Mouse (Mus musculus): ENCODE measurements around the gene Acap1. TPM values are rescaled to one million over a fixed set of nuclear protein-coding genes. Genes with fewer than 3 reads are reported as not detected.

The Acap1 gene
- polyA plus RNA-seq, 1 experiment, result 2.5 TPM

GRCm38 (mm10) chr11:69904311-69904710 is 9.0 kb upstream of the Acap1 start:
- DNase-seq (ENCODE audit: low spot score), result no peak

DNA sequence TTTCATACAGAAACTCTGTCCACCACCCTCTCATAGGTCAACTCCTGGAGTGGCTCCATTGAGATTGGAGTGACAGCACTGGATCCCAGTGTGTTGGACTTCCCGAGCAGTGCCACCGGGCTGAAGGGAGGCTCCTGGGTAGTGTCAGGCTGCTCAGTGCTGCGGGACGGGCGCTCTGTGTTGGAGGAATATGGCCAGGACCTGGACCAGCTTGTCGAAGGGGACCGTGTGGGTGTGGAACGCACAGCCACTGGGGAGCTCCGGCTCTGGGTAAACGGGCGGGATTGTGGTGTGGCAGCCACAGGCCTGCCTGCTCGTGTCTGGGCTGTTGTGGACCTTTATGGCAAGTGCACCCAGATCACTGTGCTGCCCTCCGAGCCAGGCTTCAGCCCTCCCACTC is 7.6 kb upstream of the Acap1 start:
- DNase-seq (ENCODE audit: low spot score), result no peak

DNA sequence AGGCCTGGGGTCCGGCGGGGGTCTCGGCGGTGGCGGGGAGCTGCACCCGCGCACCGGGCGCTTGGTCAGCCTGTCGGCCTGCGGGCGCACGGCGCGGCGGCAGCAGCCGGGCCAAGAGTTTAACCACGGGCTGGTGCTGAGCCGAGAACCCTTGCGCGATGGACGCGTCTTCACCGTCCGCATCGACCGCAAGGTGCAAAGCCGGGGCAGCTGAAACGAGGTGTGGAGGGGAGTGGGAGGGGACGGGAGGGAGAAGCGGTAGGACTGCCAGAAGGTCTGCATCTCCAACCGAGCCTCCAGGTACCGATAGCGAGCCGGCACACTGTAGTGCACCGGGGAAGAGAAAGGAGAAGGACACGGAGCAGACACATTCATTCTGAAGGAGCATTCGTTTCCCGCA is 6.7 kb upstream of the Acap1 start:
- DNase-seq (ENCODE audit: low spot score), result no peak

GRCm38 (mm10) chr11:69901406-69901846 is 6.1 kb upstream of the Acap1 start:
- peak; percentile 85 for DNase-seq (ENCODE audit: low spot score)

- peak; percentile 71 for DNase-seq (ENCODE audit: low spot score)
Observed at GRCm38 (mm10) chr11:69900471-69901405, 5.4 kb upstream of the Acap1 start, which contains the start of the genes 2810408A11Rik and Neurl4. 2810408A11Rik (minus strand) TSS chr11:69900987. Neurl4 (plus strand) TSS chr11:69901072.

DNA sequence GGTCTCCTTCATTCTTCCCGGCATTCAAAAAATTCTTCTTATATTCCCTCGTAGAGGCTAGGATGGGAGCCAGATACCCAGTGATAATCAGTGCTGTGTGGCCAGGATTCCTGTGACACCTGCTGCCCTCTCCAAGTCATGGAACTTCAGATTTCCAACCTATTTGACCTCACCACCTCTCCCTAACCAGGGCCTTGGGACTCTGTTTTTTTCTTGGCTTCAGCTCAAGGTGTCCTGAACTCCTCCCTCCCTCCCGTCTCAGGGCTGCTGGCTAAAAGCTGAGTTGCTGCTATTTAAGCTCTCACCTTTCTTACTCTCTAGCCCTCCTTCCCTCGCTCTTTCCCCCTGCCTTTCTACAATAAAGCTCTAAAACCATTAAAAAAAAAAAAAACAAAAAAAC is 4.5 kb upstream of the Acap1 start:
- no peak for DNase-seq (ENCODE audit: low spot score)

GRCm38 (mm10) chr11:69894671-69895070 is 668 bp downstream of the Acap1 start:
- DNase-seq (ENCODE audit: low spot score), result no peak

DNA sequence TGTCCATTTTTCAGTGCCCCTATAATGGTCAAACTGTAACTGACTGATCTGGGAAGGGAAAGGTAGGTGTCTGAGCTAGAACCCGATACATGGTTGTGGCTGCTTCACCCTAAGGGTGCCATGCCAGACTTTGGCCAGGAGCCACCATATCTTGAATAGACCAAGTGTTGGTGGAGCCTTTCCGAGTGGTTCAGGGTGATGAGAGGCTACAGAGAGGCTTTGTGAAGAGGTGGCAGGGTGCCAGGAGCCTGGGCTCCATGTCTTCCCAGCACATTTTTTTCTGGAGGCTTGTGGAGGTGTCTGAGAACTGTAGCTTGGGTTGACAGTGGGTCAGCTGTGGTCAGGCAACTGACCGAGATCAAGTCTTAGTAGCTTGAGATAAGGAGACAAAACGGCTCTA is 3.9 kb downstream of the Acap1 start:
- no peak for DNase-seq (ENCODE audit: low spot score)

DNA sequence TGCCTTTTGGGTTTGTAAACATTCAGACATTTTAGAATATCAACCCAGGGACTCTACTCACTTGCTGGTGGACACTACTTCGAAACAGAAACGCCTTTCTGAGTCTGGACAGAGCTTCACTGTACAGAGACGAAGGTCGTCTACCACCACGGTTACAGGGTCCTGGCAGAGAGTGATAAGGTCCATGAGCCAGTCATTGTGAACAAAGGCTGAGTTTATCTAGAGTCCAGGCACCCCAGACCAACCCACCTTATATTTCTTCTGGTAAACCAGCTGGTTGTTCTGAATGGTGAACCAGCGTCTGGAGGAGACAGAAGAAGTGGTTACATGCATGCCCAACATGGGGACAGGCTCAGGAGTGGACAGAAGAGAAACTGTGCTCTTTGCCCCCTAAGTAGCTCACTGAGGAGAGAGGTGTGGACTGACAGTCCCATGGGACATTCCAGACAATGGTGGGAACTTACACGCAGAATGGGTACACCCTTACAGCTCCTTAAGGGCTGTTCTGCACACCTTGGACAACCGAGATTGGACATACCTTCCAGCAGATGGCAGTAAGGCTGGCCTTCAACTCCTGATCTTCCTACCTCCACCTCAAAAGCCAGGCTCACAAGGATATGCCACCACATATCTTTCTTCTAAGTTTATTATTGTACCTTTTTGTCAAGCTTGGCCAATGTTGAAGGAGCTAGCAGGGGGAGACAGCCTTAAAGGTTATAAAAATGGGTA is 8.3 kb downstream of the Acap1 start:
- no peak for DNase-seq (ENCODE audit: low spot score)

DNA sequence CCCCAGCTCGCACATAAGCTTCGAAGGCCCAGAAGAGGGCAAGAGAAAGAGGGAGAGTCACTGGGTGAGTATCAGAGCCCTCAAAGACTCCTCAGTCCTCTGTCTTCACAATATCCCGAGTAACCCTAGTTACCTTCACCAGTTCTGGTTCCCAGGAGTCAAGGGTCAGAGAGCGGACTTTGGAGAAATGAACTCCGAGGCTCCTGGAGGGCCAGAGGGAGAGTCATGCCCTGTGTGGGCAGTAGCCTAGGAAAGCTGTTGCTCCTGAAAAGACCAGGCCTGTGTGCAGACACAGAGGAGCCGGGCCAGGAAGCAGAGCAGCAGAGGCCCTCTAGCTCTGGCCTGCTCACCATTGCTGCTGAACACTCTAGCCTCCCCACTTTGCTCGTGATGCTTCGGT is 10.7 kb downstream of the Acap1 start:
- no peak for DNase-seq (ENCODE audit: low spot score)

DNA sequence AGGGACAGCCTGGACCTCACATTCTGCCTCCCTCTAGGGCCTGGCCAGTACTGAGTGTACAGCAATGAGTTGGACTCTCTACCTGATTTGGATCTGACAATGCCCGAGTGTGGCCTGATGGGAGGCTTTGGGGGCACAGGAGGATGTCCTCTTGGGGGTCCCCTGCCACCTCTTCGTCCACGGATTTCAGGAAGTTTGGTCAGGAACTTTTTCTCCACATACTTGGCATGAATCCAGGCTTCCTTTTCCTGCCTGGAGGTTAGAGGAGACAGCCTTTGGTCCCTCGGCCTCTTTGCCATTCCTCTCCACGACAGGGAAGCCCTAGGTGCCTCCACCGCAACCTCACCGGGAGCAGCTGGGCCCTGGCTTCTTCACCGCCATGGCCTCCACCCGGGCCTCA is 11.1 kb downstream of the Acap1 start:
- DNase-seq (ENCODE audit: low spot score), result no peak

DNA sequence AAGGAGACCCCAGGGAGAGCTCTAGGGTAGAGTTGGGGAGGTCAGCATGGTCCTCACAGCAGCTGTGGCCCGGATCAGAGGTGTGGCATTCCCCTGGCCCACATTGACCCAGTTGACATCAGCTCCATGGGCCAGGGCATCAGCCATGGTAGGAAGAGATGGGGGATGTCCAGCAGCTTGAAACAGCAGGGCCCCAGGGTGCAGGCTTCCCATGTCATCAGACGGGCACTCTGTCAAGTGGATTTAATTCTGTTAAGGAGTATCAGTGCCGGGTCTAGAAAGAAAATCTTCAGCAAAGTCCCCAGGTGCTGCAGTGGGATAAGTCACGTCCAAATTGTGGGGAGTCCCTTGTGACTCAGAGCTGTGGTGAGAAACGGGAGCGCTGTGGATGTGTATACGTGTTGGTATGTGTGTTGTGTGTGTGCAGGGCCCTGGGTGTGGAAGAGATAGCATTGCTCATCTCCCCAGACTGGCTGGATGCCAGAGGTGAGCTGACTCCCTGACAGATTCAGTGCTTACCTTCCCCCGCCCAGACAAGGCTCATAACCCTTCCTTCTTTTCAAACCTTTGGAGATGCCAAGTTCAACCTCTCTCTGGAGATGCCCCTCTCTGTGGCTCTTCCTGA is 11.7 kb downstream of the Acap1 start:
- DNase-seq (ENCODE audit: low spot score), result no peak

GRCm38 (mm10) chr11:69883066-69883465 is 12.3 kb downstream of the Acap1 start:
- no peak for DNase-seq (ENCODE audit: low spot score)

DNA sequence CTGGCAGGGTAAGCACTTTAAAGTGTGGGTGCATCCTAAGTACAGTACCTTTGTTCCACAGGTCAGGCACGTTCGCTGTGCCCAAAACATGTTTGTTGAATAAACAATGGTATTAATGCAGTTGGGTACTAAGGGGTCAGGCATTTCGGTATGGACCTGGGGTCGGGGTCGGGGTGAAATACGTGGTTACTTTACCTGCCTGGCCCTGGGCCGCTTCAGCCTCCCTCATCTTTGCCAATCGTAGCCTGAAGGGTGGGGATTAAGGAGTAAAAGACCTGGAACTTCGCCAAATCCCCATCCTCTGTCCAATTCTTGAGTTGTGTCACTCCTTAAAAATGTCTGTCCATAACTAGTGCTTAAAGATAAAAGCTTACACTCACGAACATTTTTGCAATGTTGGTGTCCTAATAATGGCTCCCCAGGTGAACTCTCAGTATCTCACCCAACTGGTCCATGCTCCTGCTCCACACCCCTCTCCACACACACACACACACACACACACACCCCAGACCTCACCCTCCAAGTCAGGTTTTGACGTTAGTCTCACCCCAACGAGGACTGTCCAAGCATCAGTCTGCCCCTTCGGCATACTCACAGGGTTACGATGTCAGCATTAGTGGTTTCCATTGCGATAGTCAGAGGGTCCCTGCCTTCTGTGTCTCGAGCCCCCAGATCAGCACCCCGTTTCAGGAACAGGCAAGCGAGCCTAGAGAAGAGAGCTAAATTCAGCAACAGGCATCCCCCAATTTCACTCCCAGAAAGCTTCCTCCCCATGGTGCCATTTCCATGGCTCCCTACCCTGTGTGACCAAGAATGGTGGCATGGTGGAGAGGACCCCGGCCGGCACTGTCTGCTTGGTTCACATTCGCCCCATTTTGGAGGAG is 13.3 kb downstream of the Acap1 start:
- no peak for DNase-seq (ENCODE audit: low spot score)

- peak; percentile 92 for DNase-seq (ENCODE audit: low spot score)
Observed at GRCm38 (mm10) chr11:69880853-69881603, 14.3 kb downstream of the Acap1 start, which contains the start of gene Kctd11. Kctd11 (minus strand) TSS chr11:69881406.

DNA sequence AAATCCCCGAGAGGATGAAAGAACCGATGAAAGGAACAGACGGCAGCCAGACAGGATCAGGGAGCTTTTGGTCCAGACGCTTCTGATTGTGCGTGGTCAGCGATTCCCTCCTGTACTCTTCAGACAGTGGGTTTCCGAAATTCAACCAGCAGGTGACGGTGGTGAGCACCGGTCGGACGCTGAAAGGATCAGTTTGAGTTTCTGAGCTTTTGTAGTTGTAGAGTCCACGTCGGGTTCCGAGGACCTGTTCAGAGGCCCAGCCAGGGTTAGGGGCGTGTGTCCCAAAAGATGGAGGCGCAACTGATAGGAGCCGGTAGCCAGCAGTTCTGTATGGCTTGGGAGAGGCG is 14.9 kb downstream of the Acap1 start:
- DNase-seq (ENCODE audit: low spot score), result no peak

DNA sequence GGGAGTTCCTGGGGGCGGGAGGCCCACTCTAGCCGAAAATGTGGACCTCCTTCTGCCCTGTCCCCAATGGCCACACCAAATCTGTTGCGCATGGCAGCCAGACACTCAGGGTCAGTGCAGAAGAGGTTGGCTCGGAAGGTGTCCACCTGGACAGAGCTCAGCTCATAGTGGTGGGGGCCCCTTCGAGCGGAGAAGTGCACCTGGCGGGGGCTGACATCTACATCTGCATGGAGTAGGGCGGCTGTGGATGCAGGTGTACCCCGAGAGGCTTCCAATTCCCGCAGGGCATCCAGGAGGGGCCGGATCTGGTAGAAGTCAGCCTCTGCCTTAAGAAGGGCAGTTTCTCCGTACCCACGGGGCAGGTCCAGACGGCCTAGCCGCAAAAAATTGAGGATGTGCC is 15.6 kb downstream of the Acap1 start:
- no peak for DNase-seq (ENCODE audit: low spot score)

GRCm38 (mm10) chr11:69878952-69879351 is 16.4 kb downstream of the Acap1 start:
- DNase-seq (ENCODE audit: low spot score), result no peak

DNA sequence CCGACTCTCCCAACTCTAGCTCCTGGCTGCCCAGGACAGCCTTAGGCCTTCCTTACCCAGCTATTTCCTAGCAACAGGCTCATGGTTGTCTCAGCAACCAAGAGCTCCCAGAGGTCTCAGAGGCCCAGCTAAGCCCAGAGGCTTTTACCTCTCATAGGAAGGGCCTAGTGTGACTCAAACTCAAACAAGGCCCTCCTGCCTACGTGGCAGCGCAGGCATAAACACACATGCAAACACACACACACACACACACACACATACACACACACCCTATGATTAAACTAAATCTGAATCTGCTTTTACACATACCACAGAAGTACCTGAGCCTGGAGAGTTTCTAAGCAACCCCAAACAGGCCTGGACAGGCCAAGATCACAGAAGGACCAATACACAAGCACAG is 16.9 kb downstream of the Acap1 start:
- DNase-seq (ENCODE audit: low spot score), result no peak

GRCm38 (mm10) chr11:69877878-69878277 is 17.5 kb downstream of the Acap1 start, which contains the start of gene Tmem95:
Tmem95 (minus strand) TSS chr11:69878018.
- no peak for DNase-seq (ENCODE audit: low spot score)

GRCm38 (mm10) chr11:69876867-69877266 is 18.5 kb downstream of the Acap1 start:
- DNase-seq (ENCODE audit: low spot score), result peak; percentile 75

Measured in urinary bladder, adult 2 months (tissue).